Mouse (Mus musculus): ENCODE measurements around the gene Soga1. TPM values are rescaled to one million over a fixed set of nuclear protein-coding genes. Genes with fewer than 3 reads are reported as not detected.

Soga1 gene
- total RNA-seq, 4 experiments from 2014 or later = 8.7 to 11.1 (median 8.9) TPM

GRCm38 (mm10) chr2:157064136-157064535 lies 14.9 kb downstream of the Soga1 start:
- no peak for DNase-seq (ENCODE audit: low spot score)

- DNase-seq (ENCODE audit: low spot score) = no peak
Observed at GRCm38 (mm10) chr2:157063241-157063700, 15.8 kb downstream of the Soga1 start.

- no peak for DNase-seq (ENCODE audit: low spot score)
Observed at GRCm38 (mm10) chr2:157060557-157061305, 18.3 kb downstream of the Soga1 start.

GRCm38 (mm10) chr2:157060037-157060436 lies 19.0 kb downstream of the Soga1 start:
- DNase-seq (ENCODE audit: low spot score) = no peak

GRCm38 (mm10) chr2:157059166-157059565 lies 19.9 kb downstream of the Soga1 start:
- DNase-seq (ENCODE audit: low spot score) = no peak

GRCm38 (mm10) chr2:157058342-157058998 lies 20.6 kb downstream of the Soga1 start:
- DNase-seq (ENCODE audit: low spot score) = no peak

- DNase-seq (ENCODE audit: low spot score) = no peak
Observed at GRCm38 (mm10) chr2:157057758-157058157, 21.3 kb downstream of the Soga1 start.

- DNase-seq (ENCODE audit: low spot score) = no peak
Observed at GRCm38 (mm10) chr2:157057186-157057585, 21.9 kb downstream of the Soga1 start.

GRCm38 (mm10) chr2:157055721-157056120 lies 23.3 kb downstream of the Soga1 start:
- DNase-seq (ENCODE audit: low spot score) = no peak

GRCm38 (mm10) chr2:157054816-157055215 lies 24.2 kb downstream of the Soga1 start:
- no peak for DNase-seq (ENCODE audit: low spot score)

GRCm38 (mm10) chr2:157054297-157054696 lies 24.8 kb downstream of the Soga1 start:
- DNase-seq (ENCODE audit: low spot score) = no peak

- DNase-seq (ENCODE audit: low spot score) = no peak
Observed at GRCm38 (mm10) chr2:157053787-157054186, 25.3 kb downstream of the Soga1 start.

- DNase-seq (ENCODE audit: low spot score) = no peak
Observed at GRCm38 (mm10) chr2:157053124-157053523, 25.9 kb downstream of the Soga1 start.

GRCm38 (mm10) chr2:157052448-157052847 lies 26.6 kb downstream of the Soga1 start:
- no peak for DNase-seq (ENCODE audit: low spot score)

GRCm38 (mm10) chr2:157049831-157050243 lies 29.2 kb downstream of the Soga1 start:
- no peak for DNase-seq (ENCODE audit: low spot score)

GRCm38 (mm10) chr2:157048395-157049181 lies 30.5 kb downstream of the Soga1 start:
- no peak for DNase-seq (ENCODE audit: low spot score)

GRCm38 (mm10) chr2:157046956-157047355 lies 32.1 kb downstream of the Soga1 start:
- no peak for DNase-seq (ENCODE audit: low spot score)

GRCm38 (mm10) chr2:157045932-157046331 lies 33.1 kb downstream of the Soga1 start:
- DNase-seq (ENCODE audit: low spot score) = no peak

- DNase-seq (ENCODE audit: low spot score) = no peak
Observed at GRCm38 (mm10) chr2:157043987-157044386, 35.1 kb downstream of the Soga1 start.

- DNase-seq (ENCODE audit: low spot score) = no peak
Observed at GRCm38 (mm10) chr2:157043556-157043955, 35.5 kb downstream of the Soga1 start.

GRCm38 (mm10) chr2:157041421-157041820 lies 37.6 kb downstream of the Soga1 start:
- DNase-seq (ENCODE audit: low spot score) = no peak

- no peak for DNase-seq (ENCODE audit: low spot score)
Observed at GRCm38 (mm10) chr2:157040649-157041046, 38.4 kb downstream of the Soga1 start.
